Mouse (Mus musculus): ENCODE data around the gene Trpc5. TPM values are rescaled to one million over a fixed set of nuclear protein-coding genes. Genes with fewer than 3 reads are reported as not detected.
A peak's percentile ranks its signal among the peaks of the same experiment; 100 is the strongest.

Trpc5 gene
- 1.0 and 1.7 TPM in 2 replicates for polyA plus RNA-seq (2015; fragmentation: Nextera tagmentation; extraction: Ambion mirVana)

DNA sequence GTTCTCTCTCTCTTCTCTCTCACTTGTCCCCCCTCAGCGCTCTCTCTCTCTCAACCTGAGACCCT lies at the start of gene Trpc5:
Gene Trpc5 (minus strand): TSS at position 39 of the 65 bp plus-strand sequence.
- no peaks in the 10 kb centered on the region for H3K4me1 ChIP-seq (replicated peaks; ENCODE audit: control insufficient read depth, insufficient read depth, low read length)
- no peak for ATAC-seq
- H3K4me2 ChIP-seq (ENCODE audit: low read length) = peak within 1 kb of the TSS; percentile 63
- no peaks in the 10 kb centered on the region for H3K9me3 ChIP-seq (ENCODE audit: control insufficient read depth, low read length)
- peaks cover 3% of the 10 kb centered on the region; the same call in 1 of the 2 replicates for H3K27me3 ChIP-seq (replicated peaks; ENCODE audit: control insufficient read depth, insufficient read depth, low read length)
- WGBS = 44% methylated on average over 1 of the region's 1 CpGs
- no peak within 1 kb of the TSS for H3K27ac ChIP-seq (ENCODE audit: low read length)
- H3K9ac ChIP-seq (replicated peaks; ENCODE audit: low read depth, low read length) = peak within 1 kb of the TSS; percentile 52
- H3K36me3 ChIP-seq (ENCODE audit: control insufficient read depth, insufficient read depth) = no peaks in the 10 kb centered on the region
- peak within 1 kb of the TSS; percentile 47 for H3K4me3 ChIP-seq (replicated peaks; ENCODE audit: low read length)

DNA sequence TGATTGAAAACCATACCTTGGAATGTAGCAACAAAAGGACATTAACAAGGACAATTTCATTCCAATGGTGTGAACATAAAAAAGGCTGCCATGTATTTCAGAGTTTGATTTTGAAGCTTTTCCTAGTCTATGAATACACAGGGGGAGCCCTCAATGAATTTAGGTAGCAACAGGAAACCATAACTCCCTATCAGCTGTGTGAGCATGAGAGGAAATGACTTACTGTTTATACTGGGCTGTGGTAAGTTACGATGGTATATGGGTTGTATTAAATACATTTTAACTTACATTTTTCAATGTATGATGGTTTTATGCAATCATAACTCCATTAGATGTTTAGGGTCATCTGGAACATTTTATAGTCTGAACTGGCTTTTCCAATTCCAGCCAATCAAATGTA lies 28.4 kb upstream of the Trpc5 start:
- Histone ChIP-seq H3K36me3 (ENCODE audit: control insufficient read depth, insufficient read depth) (no peaks in the 10 kb centered on the region), H3K4me2 (ENCODE audit: low read length) (no peak overlapping the region), H3K9ac (replicated peaks; ENCODE audit: low read depth, low read length) (no peak overlapping the region), H3K27ac (ENCODE audit: low read length) (no peak overlapping the region), H3K27me3 (replicated peaks; ENCODE audit: control insufficient read depth, insufficient read depth, low read length) (no peaks in the 10 kb centered on the region), H3K4me3 (replicated peaks; ENCODE audit: low read length) (no peak overlapping the region), H3K4me1 (replicated peaks; ENCODE audit: control insufficient read depth, insufficient read depth, low read length) (no peaks in the 10 kb centered on the region), H3K9me3 (ENCODE audit: control insufficient read depth, low read length) (no peaks in the 10 kb centered on the region)
- WGBS = 96% methylated on average over 1 of the region's 1 CpGs
- no peak for ATAC-seq

DNA sequence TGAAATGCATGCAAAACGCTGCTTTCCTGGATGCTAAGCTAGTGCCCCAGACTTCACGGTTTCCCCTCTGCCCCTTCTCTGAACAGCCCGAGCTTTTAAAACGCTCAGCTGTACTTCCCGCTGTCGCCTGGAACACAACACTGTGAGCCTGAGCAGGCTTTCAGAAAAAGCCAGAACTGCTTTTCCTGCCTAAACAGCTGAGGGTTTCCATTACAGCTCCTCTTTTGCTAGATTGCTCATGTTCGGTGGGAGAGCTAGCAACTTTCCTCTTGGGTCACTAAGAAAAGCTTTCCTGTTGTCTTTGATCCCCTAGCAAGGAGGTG lies 1.8 kb upstream of the Trpc5 start:
- Histone ChIP-seq H3K4me3 (replicated peaks; ENCODE audit: low read length) (peak overlapping the region; percentile 47; the same call in 1 of the 2 replicates), H3K4me2 (ENCODE audit: low read length) (peak overlapping the region; percentile 63), H3K27ac (ENCODE audit: low read length) (no peak overlapping the region), H3K9ac (replicated peaks; ENCODE audit: low read depth, low read length) (no peak overlapping the region), H3K27me3 (replicated peaks; ENCODE audit: control insufficient read depth, insufficient read depth, low read length) (peaks cover 3% of the 10 kb centered on the region; the same call in 1 of the 2 replicates), H3K9me3 (ENCODE audit: control insufficient read depth, low read length) (no peaks in the 10 kb centered on the region), H3K4me1 (replicated peaks; ENCODE audit: control insufficient read depth, insufficient read depth, low read length) (no peaks in the 10 kb centered on the region), H3K36me3 (ENCODE audit: control insufficient read depth, insufficient read depth) (no peaks in the 10 kb centered on the region)
- 23% methylated on average over 7 of the region's 7 CpGs for WGBS
- ATAC-seq = peak; percentile 58

DNA sequence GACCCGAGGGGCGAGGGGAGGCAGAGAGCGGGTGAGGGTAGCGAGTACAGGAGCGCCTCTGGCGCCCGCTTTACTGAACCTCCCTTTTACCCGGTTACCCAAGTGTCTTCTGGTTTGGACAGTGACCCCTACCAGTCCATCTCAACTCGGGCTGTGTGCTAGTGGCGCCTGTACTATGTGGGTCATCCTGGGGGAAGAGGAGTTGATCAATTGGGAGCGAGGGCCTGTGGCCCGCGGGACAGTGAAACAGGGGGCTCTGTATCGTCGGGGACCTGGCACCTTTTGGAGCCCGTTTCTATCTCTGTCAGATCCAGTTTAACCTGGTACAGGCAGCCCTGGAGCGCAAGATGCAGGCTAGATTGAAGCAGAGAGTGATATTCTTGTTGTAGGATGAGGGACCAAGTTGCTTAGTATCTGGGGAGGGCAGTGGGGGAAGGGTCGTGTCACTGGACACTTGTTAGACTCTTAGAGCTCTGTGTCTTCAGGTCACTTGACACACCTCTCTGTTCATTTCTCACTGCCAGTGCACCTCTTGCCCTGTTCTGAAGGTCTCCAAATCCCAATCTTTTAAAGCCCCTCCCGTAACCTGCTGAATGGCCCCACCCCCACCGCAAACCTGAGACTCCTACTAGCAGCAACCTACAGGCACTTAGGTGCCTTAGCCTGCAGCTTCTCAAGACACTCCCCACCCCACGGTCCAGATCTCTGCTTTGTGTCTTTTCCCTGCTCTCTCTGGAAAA lies 1.3 kb upstream of the Trpc5 start:
- peak; percentile 84 for ATAC-seq
- WGBS = 15% methylated on average over 20 of the region's 21 CpGs
- H3K27me3 ChIP-seq (replicated peaks; ENCODE audit: control insufficient read depth, insufficient read depth, low read length) = peaks cover 3% of the 10 kb centered on the region; the same call in 1 of the 2 replicates
- H3K4me1 ChIP-seq (replicated peaks; ENCODE audit: control insufficient read depth, insufficient read depth, low read length) = no peaks in the 10 kb centered on the region
- H3K9ac ChIP-seq (replicated peaks; ENCODE audit: low read depth, low read length) = peak overlapping the region; percentile 52
- H3K4me2 ChIP-seq (ENCODE audit: low read length) = peak overlapping the region; percentile 63
- H3K36me3 ChIP-seq (ENCODE audit: control insufficient read depth, insufficient read depth) = no peaks in the 10 kb centered on the region
- H3K9me3 ChIP-seq (ENCODE audit: control insufficient read depth, low read length) = no peaks in the 10 kb centered on the region
- no peak overlapping the region for H3K27ac ChIP-seq (ENCODE audit: low read length)
- peak overlapping the region; percentile 47 for H3K4me3 ChIP-seq (replicated peaks; ENCODE audit: low read length)

DNA sequence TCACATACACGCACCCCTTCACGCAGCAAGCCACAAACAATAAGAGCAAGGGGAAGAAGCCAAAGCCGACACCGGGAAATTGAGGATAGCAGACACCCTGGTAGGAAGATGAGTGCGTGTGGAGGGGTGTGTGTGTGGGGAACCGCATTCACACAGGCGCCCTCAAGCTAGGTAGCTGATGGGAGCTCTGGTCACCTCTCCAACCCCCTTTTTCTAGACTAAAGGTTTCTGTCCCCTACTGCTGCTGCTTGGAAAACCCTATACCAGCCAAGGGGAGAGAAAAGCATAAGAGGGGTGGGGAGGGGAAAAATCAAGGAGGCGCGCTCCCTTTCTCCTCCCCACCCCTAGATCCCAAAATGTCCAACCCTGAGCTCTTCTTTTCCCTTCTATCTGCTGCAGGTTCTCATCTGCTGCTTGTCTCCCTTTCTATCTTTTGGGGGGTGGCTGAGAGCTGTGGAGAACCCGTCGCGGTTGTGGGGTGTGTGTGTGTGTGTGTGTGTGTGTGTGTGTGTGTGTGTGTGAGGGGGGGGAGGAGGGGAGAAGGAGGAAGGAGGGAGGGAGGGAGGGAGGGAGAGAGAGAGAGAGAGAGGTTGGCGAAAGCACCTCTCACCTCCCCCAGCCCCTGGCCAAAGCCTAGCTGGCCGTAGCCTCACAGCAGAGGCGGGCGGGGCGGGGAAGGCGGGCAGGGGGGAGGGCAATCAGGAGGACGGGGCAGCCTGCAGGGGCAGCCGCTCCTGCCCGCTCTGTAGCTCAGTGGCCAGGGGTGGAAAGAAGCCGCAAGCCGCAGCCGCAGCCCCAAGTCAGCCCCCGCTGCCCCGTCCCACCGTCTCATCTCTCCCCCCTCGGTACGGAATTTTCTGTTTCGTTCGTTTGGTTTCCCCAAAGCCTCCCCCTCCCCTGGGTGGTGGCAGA lies 483 bp upstream of the Trpc5 start, which contains the start of gene Rtl4:
Gene Rtl4 (plus strand): TSS at position 701 of the 912 bp plus-strand sequence.
- ATAC-seq = peak; percentile 65
- H3K27ac ChIP-seq (ENCODE audit: low read length) = no peak within 1 kb of the TSS
- WGBS = 15% methylated on average over 7 of the region's 31 CpGs
- H3K36me3 ChIP-seq (ENCODE audit: control insufficient read depth, insufficient read depth) = no peaks in the 10 kb centered on the region
- peak within 1 kb of the TSS; percentile 52 for H3K9ac ChIP-seq (replicated peaks; ENCODE audit: low read depth, low read length)
- peak within 1 kb of the TSS; percentile 63 for H3K4me2 ChIP-seq (ENCODE audit: low read length)
- H3K9me3 ChIP-seq (ENCODE audit: control insufficient read depth, low read length) = no peaks in the 10 kb centered on the region
- H3K4me1 ChIP-seq (replicated peaks; ENCODE audit: control insufficient read depth, insufficient read depth, low read length) = no peaks in the 10 kb centered on the region
- peaks cover 3% of the 10 kb centered on the region; the same call in 1 of the 2 replicates for H3K27me3 ChIP-seq (replicated peaks; ENCODE audit: control insufficient read depth, insufficient read depth, low read length)
- peak within 1 kb of the TSS; percentile 47 for H3K4me3 ChIP-seq (replicated peaks; ENCODE audit: low read length)

DNA sequence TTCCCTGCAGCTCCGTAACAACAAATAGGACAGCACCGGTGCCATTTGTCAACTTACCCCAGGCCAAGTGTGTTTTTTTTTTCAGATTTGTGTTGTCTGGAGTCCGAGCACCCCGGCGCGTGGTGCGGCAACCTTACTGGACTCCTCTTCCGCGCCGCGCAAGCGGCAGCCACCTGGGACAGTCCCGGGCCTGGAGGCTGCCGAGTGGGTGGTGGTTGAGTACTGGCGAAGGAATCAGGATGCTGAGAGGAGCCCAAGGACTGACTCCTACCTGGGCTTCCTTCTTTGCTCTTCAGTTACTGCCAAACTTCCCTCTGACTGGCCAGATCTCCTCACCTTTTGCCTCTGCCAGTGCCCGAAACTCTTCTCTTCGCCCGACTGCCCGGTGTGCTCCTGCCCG lies 238 bp downstream of the Trpc5 start:
- no peaks in the 10 kb centered on the region for H3K4me1 ChIP-seq (replicated peaks; ENCODE audit: control insufficient read depth, insufficient read depth, low read length)
- H3K4me3 ChIP-seq (replicated peaks; ENCODE audit: low read length) = peak overlapping the region; percentile 47
- H3K9me3 ChIP-seq (ENCODE audit: control insufficient read depth, low read length) = no peaks in the 10 kb centered on the region
- ATAC-seq = no peak
- no peak overlapping the region for H3K9ac ChIP-seq (replicated peaks; ENCODE audit: low read depth, low read length)
- peak overlapping the region; percentile 63 for H3K4me2 ChIP-seq (ENCODE audit: low read length)
- no peaks in the 10 kb centered on the region for H3K36me3 ChIP-seq (ENCODE audit: control insufficient read depth, insufficient read depth)
- WGBS = 24% methylated on average over 19 of the region's 20 CpGs
- H3K27ac ChIP-seq (ENCODE audit: low read length) = no peak overlapping the region
- H3K27me3 ChIP-seq (replicated peaks; ENCODE audit: control insufficient read depth, insufficient read depth, low read length) = peaks cover 3% of the 10 kb centered on the region; the same call in 1 of the 2 replicates

DNA sequence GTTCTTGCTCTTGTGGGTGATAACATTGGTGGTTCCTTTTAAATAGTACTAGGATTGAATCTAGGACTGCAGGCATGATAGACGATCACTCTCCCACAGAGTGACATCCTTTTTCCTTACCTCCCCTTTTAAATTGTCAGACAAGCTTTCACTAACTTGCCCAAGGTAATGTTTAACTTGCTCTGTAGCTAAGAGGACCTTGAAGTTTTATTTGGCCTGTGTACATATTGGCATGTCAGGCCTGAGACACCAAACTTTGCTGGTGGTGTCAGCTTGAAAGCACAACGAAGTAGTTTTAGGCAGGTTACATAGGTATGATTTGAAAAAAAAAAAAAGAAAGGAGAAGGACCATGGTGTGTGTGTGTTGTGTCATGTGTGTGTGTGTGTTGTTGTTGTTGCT lies 35.8 kb downstream of the Trpc5 start:
- Histone ChIP-seq H3K9ac (replicated peaks; ENCODE audit: low read depth, low read length) (no peak overlapping the region), H3K4me3 (replicated peaks; ENCODE audit: low read length) (no peak overlapping the region), H3K36me3 (ENCODE audit: control insufficient read depth, insufficient read depth) (no peaks in the 10 kb centered on the region), H3K27me3 (replicated peaks; ENCODE audit: control insufficient read depth, insufficient read depth, low read length) (no peaks in the 10 kb centered on the region), H3K4me2 (ENCODE audit: low read length) (no peak overlapping the region), H3K9me3 (ENCODE audit: control insufficient read depth, low read length) (no peaks in the 10 kb centered on the region), H3K27ac (ENCODE audit: low read length) (no peak overlapping the region), H3K4me1 (replicated peaks; ENCODE audit: control insufficient read depth, insufficient read depth, low read length) (no peaks in the 10 kb centered on the region)
- ATAC-seq = no peak
- WGBS = 89% methylated on average over 2 of the region's 2 CpGs

DNA sequence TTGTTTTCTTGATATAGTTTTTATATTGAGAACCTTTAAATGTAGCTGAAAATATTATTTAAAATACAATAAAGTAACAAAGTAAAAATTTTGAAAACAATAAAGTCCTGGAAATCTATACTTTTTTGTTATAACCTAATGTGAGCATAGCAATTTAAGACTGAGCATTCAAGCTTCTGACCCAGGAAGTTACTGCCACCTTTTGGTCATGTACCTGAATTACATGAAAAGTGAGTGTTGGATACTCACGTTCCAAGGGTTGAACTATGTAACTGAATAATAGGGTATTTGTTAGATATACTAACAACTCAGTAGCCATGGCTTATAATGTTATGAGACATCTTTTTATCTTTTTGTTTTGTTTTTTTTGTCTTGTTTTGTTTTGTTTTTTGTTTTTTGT lies 42.6 kb downstream of the Trpc5 start:
- H3K9me3 ChIP-seq (ENCODE audit: control insufficient read depth, low read length) = no peaks in the 10 kb centered on the region
- H3K36me3 ChIP-seq (ENCODE audit: control insufficient read depth, insufficient read depth) = no peaks in the 10 kb centered on the region
- H3K4me2 ChIP-seq (ENCODE audit: low read length) = no peak overlapping the region
- no peak overlapping the region for H3K27ac ChIP-seq (ENCODE audit: low read length)
- no peaks in the 10 kb centered on the region for H3K4me1 ChIP-seq (replicated peaks; ENCODE audit: control insufficient read depth, insufficient read depth, low read length)
- H3K4me3 ChIP-seq (replicated peaks; ENCODE audit: low read length) = no peak overlapping the region
- 40% methylated on average over 1 of the region's 1 CpGs for WGBS
- no peak overlapping the region for H3K9ac ChIP-seq (replicated peaks; ENCODE audit: low read depth, low read length)
- no peaks in the 10 kb centered on the region for H3K27me3 ChIP-seq (replicated peaks; ENCODE audit: control insufficient read depth, insufficient read depth, low read length)
- ATAC-seq = no peak

DNA sequence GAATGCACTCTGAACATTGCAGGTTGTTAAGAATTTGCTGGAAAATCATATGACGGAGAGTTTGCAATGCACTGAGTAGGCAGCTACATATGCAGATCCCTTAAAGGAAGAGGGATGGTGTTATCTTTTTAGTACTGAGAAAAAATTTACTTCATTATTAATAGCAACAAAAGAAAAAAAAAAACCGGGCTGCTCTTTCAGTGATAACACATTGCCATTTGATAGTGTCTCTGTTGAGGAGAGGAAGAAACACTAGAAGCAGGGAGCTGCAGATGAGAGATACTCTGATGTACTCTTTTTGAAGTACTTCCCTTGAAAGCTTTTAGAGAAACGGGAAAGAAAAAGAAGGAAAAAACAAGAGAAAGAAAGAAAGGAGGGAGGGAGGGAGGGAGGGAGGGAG lies 43.2 kb downstream of the Trpc5 start:
- H3K36me3 ChIP-seq (ENCODE audit: control insufficient read depth, insufficient read depth) = no peaks in the 10 kb centered on the region
- H3K27ac ChIP-seq (ENCODE audit: low read length) = no peak overlapping the region
- ATAC-seq = no peak
- H3K4me3 ChIP-seq (replicated peaks; ENCODE audit: low read length) = no peak overlapping the region
- H3K9me3 ChIP-seq (ENCODE audit: control insufficient read depth, low read length) = no peaks in the 10 kb centered on the region
- H3K4me2 ChIP-seq (ENCODE audit: low read length) = no peak overlapping the region
- no peak overlapping the region for H3K9ac ChIP-seq (replicated peaks; ENCODE audit: low read depth, low read length)
- H3K27me3 ChIP-seq (replicated peaks; ENCODE audit: control insufficient read depth, insufficient read depth, low read length) = no peaks in the 10 kb centered on the region
- 64% methylated on average over 2 of the region's 3 CpGs for whole genome bisulfite sequencing
- no peaks in the 10 kb centered on the region for H3K4me1 ChIP-seq (replicated peaks; ENCODE audit: control insufficient read depth, insufficient read depth, low read length)
